Comparison of ENCODE assay signal across 8 mouse cellular contexts in the genomic region with DNA sequence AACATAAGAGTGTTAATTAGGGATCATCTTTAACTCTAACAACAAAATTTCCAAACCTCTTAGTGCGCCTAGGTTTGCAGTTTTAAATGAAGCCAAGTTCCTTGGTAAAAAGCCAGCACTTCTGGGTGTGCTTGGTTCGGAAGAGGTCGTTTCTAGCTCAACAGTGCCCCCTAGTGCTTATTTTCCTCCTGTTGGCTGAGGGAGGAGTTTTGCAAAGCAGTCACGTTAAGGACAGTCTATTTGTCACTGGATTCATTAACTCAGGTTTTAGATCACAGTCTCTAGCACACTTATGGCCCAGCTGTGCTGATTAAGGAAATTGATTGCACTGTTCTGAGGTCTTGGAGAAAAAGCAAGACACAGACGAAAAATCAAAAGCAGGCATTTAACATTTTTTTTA. TPM values are rescaled to one million over a fixed set of nuclear protein-coding genes. Genes with fewer than 3 reads are reported as not detected.
A peak's percentile ranks its signal among the peaks of the same experiment; 100 is the strongest.
DNase-seq lines count a peak whose midpoint lies in the region; ATAC-seq and TF ChIP-seq lines count a peak whose summit lies in the region.

No protein-coding gene starts in this region.

- ATAC-seq in activated CD4-positive, CD25-positive, alpha-beta regulatory T cell, adult 4 months = peak; percentile 96
- peak; percentile 76 for ATAC-seq in intestine, embryonic 16.5 days
- peak; percentile 38; the same call in 1 of the 2 replicates for ATAC-seq in midbrain, embryonic 12.5 days (ENCODE audit: low FRiP score, low read depth)

- peak; percentile 83 for DNase-seq in A20 (ENCODE audit: low read depth, low spot score)
- DNase-seq in cerebellum, postnatal 4 days (ENCODE audit: low spot score in 2 of 2) = peak; percentile 42 to 82
- DNase-seq in gastrocnemius, adult 2 months = peak; percentile 83
- DNase-seq in left cerebral cortex, postnatal 25 days (ENCODE audit: low spot score in 2 of 2) = peak; percentile 78 to 86
- peak; percentile 75 to 85 for DNase-seq in spleen, postnatal 4 days (ENCODE audit: low spot score in 2 of 2)

- no peaks in the 10 kb centered on the region for H3K9me3 ChIP-seq in intestine, embryonic 16.5 days (ENCODE audit: control insufficient read depth, low read length)
- 0 out of 2 replicates have a peak, but pooled peaks cover 2% of the 10 kb centered on the region for H3K9me3 ChIP-seq in midbrain, embryonic 12.5 days

- H3K9ac ChIP-seq in intestine, embryonic 16.5 days (ENCODE audit: low read depth, low read length) = no peak overlapping the region
- H3K9ac ChIP-seq in midbrain, embryonic 12.5 days (replicated peaks) = no peak overlapping the region

- WGBS in intestine, embryonic 16.5 days = 12% methylated on average over 5 of the region's 5 CpGs
- WGBS in midbrain, embryonic 12.5 days = 14% methylated on average over 5 of the region's 5 CpGs

- no peaks in the 10 kb centered on the region for H3K27me3 ChIP-seq in intestine, embryonic 16.5 days (replicated peaks; ENCODE audit: control insufficient read depth, insufficient read depth, low read length)
- no peaks in the 10 kb centered on the region for H3K27me3 ChIP-seq in midbrain, embryonic 12.5 days

- no peak overlapping the region for H3K4me2 ChIP-seq in intestine, embryonic 16.5 days (ENCODE audit: low read depth, low read length)
- no peak overlapping the region for H3K4me2 ChIP-seq in midbrain, embryonic 12.5 days (replicated peaks)

- H3K4me3 ChIP-seq in gastrocnemius, adult 2 months = no peak overlapping the region
- no peak overlapping the region for H3K4me3 ChIP-seq in intestine, embryonic 16.5 days (ENCODE audit: low read length)
- H3K4me3 ChIP-seq in midbrain, embryonic 12.5 days = no peak overlapping the region

- 0 out of 2 replicates have a peak, but pooled peaks cover 2% of the 10 kb centered on the region for H3K36me3 ChIP-seq in intestine, embryonic 16.5 days (ENCODE audit: control insufficient read depth, insufficient read depth, low read length)
- no peaks in the 10 kb centered on the region for H3K36me3 ChIP-seq in midbrain, embryonic 12.5 days

- intact Hi-C loops in gastrocnemius, adult 2 months (cut with DNase I) = loop anchor here (1.0 to 5.0 kb wide), 3 partner anchors 58 to 309 kb away; no protein-coding TSS in a partner anchor
- intact Hi-C loops in left cerebral cortex, postnatal 25 days (cut with DNase I) = loop anchor here (2.0 to 10.0 kb wide), 3 partner anchors 57 to 636 kb away; no protein-coding TSS in a partner anchor

- peaks cover 6% of the 10 kb centered on the region for H3K4me1 ChIP-seq in intestine, embryonic 16.5 days (ENCODE audit: control insufficient read depth, insufficient read depth, low read length)
- no peaks in the 10 kb centered on the region for H3K4me1 ChIP-seq in midbrain, embryonic 12.5 days

- no peak overlapping the region for H3K27ac ChIP-seq in gastrocnemius, adult 2 months
- no peak overlapping the region for H3K27ac ChIP-seq in intestine, embryonic 16.5 days (ENCODE audit: low read length)
- H3K27ac ChIP-seq in midbrain, embryonic 12.5 days (replicated peaks) = no peak overlapping the region

- TF ChIP-seq CTCF in gastrocnemius, adult 2 months (IDR thresholded peaks at IDR 0.05) = peak; percentile 89

RNA-seq across cellular contexts. Expression of gene Prickle1, which starts 19.8 kb away (rescaled TPM):
- under 1 TPM; 0.66 to 0.73 TPM for polyA plus RNA-seq in activated CD4-positive, CD25-positive, alpha-beta regulatory T cell, adult 4 months (2017; shearing (Covaris generic))
- 1 to 10 TPM; 2.9 to 4.8 TPM for total RNA-seq in gastrocnemius, adult 2 months (2021)
- polyA plus RNA-seq in intestine, embryonic 16.5 days (2015; fragmentation: Nextera tagmentation; extraction: Ambion mirVana) = 18.1 TPM in 2 replicates
- total RNA-seq in left cerebral cortex, postnatal 25 days (2021) = 10 to 100 TPM; 85.7 to 98.6 TPM
- 12.8 and 16.9 TPM in 2 replicates for polyA plus RNA-seq in midbrain, embryonic 12.5 days (2016; fragmentation: Nextera tagmentation; extraction: Ambion mirVana)

Comparison
In these comparisons a context has a peak if more than half of its experiments do, and no peak if none do; other contexts are left out.
1. ATAC-seq: peak in every context shown above with its lines; median percentile 96 in activated CD4-positive, CD25-positive, alpha-beta regulatory T cell, adult 4 months; 76 in intestine, embryonic 16.5 days; 38 in midbrain, embryonic 12.5 days.